Mouse (Mus musculus) right cerebral cortex, postnatal 36 days (tissue): ENCODE results near the gene Zfp442.
"Not testable (repeated sequence)": the region's sequence is repeated elsewhere in the genome, so short reads cannot be mapped to it uniquely, and the experiment has no call there.

ENCODE experiments used
- DNase-seq, 2 experiments: peaks; one replicate each; pipeline ENCODE4 v3.0.0; 2022; ENCODE audit warnings: low spot score in 2 of 2, mixed read lengths in 1 of 2

Zfp442 gene

GRCm38 (mm10) chr2:150451180-150451919, at the start of gene Zfp442:
Zfp442 (minus strand) TSS chr2:150451486.
- peak; percentile 59 to 68 for DNase-seq

DNA sequence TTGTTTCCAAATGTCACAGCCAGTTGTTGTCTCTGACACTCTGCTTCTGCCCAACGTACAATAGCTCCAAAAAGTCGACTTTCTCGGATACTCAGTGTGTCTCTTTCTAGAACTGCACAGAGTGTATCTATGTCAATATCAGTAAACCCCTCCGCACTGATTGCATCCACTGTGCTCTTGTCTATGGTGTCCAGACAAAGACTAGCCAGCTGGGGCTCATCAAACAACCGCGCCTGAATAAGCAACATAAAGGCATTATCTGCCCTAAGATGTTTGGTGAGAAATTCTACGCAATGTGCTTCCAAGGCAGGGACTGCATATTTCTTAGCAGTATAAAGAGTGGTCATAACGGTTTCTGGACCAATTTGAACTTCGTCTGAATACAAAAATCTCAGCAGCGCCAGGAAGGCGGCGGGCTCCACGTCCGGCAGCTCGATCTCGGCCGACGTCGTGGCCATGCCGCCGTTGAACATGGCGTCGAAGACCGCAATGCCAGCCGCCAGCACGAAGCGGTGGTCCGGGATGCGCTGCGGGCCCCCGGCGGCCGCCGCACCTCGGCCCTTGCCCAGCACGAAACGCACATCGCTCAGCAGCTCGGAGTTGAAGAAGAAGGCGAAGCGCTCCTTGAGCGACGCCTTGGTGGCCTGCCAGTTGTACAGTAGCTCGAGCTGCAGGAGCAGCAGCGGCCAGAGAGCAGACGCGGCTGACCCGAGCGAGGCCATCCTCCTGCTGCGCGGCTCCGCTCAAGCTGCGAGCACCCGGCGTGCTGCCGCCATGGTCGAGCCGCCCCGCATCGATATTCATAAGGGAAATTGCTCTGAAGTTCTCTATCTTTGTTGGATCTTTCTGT, 49.1 kb upstream of the Zfp442 start:
- not testable (repeated sequence) for DNase-seq

- DNase-seq, result no peak
These were observed 41.7 kb upstream of the Zfp442 start for GRCm38 (mm10) chr2:150493031-150493430.

DNA sequence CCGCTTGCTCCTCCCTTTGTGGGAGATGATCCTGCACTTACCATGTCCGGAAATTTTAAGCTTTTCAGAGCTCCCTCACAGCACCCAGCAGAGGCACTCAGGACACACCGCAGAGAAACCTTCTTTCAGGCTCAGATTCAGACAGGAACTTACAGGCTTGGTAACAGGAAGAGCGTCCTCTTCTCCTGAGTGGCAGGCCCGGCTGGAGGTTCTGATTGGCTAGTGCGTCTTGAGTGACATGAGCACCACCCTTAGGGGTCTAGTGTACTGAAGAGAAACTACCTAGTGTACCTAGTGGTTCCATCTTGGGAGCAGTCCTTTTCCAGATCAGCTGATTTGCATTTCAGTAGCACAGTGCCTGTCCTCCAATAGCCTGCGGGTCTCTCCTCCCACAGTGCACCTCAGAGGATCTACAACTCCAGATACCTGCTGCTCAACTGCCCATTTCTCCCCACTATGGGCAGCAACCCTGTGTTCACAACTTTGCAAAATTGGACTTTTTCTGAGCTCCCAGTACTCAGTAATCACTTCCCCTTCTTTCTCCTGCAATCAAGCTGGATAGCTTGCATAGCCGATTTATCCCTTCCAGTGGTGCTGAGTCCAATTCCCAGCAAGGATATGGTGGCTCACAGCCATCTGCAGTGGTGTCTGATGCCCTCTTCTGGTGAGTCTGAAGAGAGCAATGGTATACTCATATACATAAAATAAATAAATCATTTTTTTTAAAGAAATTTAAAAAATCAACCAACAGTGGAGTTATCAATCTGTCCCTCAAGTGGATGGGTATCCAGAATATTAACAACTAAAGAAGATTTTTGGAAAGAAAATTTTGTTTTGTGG, 33.9 kb upstream of the Zfp442 start, which contains the start of gene Zfp345:
Gene Zfp345, minus strand, starts transcription at position 153 of the 840 bp plus-strand sequence.
- DNase-seq, result not testable (repeated sequence)

GRCm38 (mm10) chr2:150439084-150439483, 12.2 kb downstream of the Zfp442 start:
- DNase-seq, result not testable (repeated sequence)

DNA sequence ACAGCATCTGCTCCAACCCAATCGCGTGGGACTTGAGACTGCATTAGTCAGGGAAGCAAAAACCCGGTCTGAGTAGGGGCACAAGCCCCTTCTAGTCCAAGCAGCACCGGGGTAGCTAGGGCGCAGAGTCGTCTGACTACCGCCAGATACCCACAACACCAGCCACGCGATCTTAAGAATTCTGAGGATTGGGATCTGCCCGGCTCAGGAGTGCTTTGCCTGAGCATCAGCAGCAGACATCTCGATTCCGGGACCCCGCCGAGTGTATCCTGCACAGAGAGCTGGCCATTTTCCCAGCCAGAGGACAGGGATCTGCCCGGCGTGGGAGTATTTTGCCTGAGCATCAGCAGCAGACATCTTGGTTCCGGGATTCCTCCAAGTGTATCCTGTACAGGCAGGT, 39.1 kb downstream of the Zfp442 start:
- DNase-seq, result not testable (repeated sequence)

DNA sequence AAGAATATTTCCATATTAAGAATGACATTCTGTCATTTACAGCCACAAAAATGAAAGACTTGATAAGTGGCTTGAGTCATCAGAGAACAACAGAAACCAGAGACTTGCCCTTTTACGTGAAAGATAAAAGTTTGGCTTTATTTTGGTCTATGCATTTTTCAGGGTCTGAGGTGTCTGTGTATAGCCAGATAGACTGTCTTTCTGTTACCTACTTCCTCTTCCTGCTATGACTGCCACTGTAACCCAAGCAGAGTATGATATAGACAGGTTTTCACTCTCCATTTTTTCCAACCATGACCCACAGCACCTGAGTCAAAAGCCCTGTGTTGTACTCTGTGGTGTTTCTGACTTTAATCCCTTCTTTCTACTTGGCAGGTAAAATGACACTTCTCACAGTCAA, 61.1 kb downstream of the Zfp442 start:
- no peak for DNase-seq

GRCm38 (mm10) chr2:150385553-150386106, 65.7 kb downstream of the Zfp442 start:
- DNase-seq, result not testable (repeated sequence)

DNA sequence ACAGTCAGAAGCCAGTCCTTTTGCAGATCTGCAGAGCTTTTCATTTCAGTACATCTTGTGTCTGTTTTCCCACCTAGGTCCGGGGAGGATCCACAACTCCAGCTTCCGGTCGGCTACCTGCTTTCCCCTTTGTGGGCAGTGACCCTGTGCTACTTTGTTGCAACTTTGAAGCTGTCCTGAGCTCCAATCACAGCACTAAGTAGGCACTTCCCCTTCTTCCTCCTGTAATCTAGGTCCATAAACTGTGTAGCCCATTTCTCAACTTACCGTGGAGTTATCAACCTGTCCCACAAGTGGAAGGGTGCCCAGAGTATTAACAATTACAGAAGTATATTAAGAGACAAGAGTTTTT, 88.4 kb downstream of the Zfp442 start:
- DNase-seq, result no peak

DNA sequence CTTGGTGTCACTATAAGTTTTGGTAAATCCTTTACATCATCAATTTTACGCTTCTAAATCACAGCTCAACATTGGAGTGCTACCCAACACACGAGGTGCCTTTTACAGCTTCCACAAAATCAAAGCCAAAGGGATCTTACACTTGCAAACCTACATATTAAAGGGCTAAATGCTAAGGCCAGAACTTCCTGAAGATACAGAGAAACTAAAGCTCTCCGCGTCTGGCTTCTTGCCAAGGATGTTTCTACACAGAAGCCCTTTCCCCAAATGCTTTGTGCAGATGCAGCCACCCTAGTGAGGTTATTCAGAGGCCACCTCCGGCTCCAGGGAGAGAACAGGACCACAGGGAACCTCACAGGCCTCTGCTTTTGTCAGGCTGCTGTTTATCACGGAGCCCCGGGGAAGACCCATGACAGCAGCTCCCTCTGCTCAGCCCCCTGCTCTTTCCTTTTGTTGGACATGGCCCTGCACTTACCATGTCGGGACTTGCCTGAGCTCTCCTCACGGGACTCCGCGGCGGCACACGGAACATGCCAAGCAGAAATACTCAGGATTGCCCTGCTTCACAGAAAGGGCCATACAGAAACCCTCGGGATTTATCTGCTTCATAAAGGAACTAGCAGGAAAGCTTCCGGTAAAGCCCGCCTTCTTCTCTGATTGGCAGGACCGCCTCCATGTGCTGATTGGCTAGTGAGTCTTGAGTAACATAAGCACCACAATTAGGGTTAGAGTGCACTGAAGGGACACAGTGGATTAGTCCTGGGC, 89.0 kb downstream of the Zfp442 start, which contains the start of gene 3300002I08Rik:
Gene 3300002I08Rik, minus strand, starts transcription at position 653 of the 765 bp plus-strand sequence.
- DNase-seq, result peak; percentile 85 to 91
